Mouse (Mus musculus) embryo, embryonic 10.5 days (tissue): ENCODE data around the gene Pate2.
A peak's percentile ranks its signal among the peaks of the same experiment; 100 is the strongest.
"Not testable (repeated sequence)": the region's sequence is repeated elsewhere in the genome, so short reads cannot be mapped to it uniquely, and the experiment has no call there.

ENCODE experiments used
- DNase-seq: peaks from one replicate; pipeline ENCODE4 v3.0.0-alpha.2; 2015; ENCODE audit warnings: low spot score

Pate2 gene

DNA sequence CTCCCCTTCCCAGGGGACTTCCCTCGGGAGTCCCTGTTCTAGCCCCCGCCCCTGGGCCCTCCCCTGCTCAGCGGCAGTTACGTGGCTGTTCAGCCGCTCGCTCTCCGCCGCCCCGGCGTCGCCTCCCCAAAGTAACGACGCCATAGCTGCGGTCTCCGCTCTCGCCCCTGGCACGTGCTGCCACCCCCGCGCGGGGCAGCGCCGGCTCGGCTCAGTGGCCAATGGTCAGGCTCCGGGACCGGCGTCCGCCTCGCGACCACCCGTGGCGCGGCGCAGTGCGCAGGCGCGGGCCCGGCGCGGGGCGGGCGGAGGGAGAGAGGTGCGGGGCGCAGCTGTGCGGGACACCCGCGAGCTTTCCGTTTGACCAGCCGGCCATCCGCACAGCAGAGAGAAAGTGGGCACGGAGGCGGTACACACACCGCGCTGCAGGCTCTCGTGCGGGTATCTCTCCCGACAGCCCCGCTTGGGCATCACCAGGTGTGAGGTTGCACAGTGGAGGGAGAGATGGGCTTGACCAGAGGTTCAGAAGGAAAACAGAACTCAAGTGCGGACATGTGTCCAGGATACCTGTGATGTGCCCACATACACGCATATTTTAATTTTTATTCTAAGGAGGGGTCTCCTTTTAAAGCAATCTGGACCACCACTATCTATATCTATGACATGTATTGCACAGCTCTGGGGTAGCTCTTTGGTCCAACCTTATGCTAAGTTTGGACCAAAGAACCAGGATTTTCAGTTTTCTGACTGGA lies 11.7 kb upstream of the Pate2 start, which contains the start of the genes Ddx25 and Pus3:
TSS of gene Ddx25 (minus strand) at position 272 of the 752 bp plus-strand sequence.
TSS of gene Pus3 (plus strand) at position 339 of the 752 bp plus-strand sequence.
- peak; percentile 72 for DNase-seq

DNA sequence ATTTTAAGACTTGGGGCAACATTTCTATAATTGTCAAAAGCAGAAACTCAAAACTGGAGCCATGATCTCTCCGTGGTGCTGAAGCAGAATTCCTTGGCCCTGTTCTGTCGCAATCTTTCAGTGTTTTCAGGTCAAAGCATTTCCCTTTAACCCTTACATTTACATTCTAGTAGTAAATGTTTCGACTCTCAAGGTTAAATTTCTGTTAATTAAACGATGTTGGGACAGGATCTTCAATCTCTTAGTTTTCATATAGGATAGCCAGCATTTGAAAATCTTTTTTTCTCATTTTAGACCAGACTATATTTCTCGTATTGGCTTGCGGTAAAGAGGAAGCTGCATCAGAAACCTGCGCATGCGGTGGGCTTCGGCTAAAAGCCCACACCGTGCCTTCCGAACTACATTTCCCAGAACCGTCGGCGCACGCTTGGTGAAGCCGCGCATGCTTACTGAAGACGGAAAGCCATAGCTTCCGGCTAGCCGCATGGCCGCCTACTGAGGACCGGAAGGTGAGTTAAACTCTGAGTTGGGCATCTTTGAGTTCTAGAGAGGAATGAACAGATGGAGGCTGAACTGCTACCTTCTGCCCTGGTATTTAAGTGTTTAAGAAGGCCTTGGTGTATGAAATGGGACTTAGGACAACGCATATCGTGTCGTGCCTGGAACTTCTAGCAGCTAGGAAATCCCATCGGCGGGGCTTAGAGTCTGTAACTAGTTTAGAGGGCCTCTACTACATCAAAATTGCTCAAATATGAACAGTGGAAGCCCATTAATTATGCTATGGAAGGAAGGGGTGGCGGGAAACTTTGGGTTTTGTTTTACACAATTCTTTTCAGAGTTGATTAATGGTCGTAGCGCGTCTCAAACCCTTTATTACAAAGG lies 10.8 kb upstream of the Pate2 start:
- peak; percentile 97 for DNase-seq

DNA sequence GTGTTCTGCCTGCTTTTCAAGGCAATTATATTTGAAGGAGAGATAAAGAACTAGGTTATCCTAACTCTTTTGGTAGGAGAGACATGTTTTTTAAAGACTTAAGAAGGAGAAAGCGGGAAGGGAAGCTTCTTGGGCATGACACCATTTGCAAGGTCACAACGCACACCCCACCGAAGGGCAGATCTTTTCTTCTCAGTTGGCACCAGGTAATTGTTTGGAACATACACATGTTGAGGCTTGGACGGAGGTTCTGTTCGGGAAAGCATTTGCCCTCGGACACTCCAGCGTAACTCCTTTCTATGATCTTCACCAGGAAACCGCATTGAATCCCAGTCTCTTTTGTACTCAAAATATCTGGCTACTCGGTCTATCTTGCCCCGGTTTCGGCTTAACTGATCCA lies 9.0 kb upstream of the Pate2 start:
- no peak for DNase-seq

DNA sequence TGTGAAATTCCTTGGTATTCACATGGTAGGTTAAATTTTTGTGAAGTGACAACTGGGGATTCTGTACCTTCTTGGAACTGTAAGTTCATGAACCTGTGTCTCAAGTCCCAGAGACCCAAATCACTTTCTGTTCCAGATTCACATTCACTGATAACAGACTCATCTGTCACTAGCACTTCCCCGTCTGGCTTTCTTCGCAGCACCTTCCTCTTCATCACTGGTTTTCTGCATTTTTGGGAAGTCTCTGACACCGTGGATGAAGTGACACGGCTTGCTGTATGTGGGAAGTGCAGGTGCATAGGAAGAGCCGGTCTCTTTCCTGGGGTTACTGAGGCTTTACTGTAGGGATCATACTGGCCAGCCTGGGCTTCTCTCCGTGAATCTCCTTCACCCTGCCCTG lies 8.5 kb upstream of the Pate2 start:
- no peak for DNase-seq

DNA sequence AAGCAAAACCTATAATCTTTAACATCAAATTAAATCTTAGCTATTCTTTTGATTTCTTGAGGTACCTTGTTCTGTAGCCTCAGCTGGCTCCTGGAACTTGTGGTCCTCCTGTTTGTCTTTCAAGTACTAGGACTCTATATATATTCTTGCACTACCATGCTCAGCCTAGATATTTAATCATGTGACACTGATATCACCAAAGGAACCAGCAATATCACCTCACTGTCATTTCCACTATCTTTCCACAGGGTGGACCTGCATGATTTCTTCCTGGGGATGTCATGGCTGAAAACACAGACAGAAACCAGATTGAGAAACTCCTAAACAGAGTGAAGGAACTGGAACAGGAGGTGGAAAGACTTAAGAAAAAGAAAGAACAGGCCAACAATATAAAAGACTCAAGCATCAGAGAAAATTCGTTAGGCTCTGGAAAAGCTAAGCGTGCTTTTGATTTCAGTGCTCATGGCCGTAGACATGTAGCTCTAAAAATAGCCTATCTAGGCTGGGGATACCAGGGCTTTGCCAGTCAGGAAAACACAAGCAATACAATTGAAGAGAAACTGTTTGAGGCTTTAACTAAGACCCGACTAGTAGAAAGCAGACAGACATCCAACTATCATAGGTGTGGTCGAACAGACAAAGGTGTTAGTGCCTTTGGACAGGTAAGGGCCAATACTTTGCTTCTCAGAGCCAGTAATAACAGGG lies 5.4 kb upstream of the Pate2 start:
- no peak for DNase-seq

DNA sequence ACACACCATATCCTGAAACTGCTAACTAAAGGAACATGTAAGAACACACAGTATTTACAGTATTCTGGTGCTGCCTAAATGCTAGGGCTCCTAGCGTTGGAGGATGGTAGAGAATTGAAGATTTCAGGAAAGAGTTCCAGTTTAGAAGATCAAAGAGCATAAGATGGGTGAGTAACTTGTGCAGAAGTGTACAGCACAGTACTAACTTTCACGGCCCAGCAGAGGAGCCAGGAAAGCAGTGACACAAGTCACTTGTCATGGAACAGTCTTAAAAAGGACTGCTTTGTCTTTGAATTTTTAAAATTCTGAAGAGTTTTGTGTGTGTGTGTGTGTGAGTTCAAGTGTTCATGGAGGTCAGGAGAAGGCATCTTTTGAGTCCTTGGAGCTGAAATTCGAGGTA lies 2.1 kb upstream of the Pate2 start:
- DNase-seq = no peak

DNA sequence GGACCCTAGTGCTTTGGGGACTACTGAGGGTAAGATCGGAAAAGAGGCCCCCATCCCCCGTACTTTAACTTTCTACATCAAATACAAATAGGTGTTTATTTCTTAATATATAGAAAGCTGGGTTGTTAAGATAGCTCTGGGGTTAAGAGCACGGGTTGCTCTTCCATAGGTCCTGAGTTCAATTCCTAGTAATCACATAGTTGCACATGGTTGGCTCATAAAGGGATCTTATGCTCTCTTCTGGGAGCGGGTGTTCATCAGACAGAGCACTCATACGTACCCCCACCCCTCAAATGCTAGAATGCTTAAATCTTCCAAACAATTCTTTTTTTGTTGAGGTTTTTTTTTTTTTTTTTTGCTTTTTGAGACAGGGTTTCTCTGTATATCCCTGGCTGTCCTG lies 579 bp downstream of the Pate2 start:
- no peak for DNase-seq

DNA sequence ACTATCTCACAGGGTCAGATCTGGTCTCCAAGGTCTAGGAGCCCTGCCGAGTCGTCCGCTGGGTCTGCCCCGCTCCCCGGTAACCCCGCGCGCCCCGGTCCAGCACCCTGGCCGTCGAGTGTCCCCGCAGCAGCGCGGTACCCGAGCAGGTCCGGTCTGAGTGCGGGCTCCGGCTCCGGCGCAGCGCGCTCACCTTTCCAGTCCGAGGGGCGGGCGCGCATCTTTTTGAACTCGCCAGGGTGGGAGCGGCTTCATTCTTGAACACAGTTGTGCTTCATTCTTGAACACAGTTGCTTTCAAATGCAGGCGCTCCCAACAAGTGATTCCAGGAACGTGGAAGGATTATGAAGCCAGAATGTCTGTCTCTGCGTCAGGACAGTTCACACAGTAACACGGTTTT lies 4.3 kb downstream of the Pate2 start:
- DNase-seq = no peak

DNA sequence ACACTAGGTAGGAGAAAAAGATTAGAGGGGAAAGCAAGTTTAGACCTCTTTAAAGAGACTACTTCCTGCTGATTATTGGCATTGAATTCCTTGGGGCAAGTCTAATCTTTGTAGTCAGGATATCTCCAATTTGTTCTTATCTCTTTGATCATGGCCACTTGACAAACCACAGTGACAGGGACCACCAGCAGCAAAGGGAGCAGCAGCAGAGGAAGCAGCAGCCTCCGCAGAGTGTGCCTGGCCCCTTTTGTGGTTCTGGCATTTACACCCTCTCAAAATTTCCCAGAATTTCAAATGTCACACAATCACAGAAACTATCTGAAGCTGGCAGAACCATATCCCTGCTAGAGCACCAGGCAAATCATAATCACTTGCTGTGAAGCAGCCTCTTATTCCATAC lies 17.6 kb downstream of the Pate2 start:
- no peak for DNase-seq

DNA sequence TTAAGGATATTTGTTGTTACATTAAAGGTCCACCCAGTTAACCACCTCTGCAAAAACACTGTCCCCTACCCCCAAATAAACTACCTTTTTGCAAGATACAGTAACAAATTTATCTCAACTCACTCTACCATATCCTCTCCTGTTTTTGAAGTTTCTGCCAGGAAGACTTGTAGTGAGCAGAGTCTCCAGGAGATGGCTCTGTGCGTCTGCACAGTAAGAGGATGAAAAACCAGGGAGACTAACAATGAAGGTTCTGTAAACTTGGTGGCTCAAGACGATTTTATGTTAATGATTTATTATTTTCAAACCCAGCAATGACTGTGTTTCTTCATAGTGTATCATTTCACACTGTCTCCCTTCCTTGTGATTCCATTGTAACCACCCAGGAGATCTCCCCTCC lies 22.8 kb downstream of the Pate2 start:
- peak; percentile 52 for DNase-seq

DNA sequence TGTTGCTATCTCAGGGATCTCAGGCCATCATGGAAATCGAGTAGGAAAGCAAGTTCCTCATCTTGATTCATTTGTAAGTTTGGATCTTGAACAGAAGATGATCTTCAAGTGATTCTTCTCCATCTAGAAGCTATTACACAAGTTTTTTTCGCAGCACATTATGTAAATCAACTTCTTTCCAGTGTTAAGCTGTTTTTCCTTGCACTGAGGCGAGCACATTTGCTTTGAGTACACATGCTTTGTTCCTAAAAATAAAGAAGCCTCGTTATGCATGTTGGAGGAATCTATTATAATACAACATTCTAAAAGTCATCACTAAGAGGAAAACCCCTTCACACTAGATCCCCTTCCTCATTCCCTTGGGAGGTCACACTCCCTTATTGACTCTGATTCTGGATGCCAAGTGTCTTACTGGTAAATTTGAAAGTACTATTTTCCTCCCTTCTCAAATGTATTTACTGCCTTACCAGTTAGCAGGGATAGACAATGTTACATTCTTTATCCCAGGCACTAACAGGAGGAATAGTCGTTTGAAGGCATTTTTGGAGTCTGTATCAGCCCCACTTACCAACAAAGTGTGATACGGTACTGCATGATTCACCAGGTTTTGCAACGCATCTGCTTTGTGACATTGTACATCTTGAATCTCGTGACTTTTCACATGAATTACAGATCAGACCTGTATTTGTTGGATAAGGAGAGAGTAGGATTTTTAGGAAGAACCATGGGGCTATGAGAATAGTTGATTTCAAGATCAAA lies 37.7 kb downstream of the Pate2 start:
- DNase-seq = no peak

DNA sequence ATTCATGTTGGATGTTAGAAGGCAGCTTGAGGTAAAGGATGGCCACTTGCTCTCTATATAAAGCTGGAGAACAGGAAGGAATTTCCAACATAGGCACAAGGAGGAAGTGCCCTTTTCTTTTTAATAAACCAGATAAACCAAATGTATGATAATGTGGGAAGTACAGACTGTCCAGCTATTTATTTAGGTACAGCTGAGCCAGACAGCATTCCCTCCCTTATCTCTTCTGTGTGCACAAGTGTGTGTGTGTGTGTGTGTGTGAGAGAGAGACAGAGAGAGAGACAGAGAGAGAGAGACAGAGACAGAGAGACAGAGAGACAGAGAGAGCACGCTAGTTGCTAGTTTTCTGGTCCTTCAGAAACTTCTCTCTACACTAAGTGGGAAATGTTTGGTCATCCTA lies 41.8 kb downstream of the Pate2 start, which contains the start of gene Pate4:
TSS of gene Pate4 (minus strand) at position 101 of the 400 bp plus-strand sequence.
- DNase-seq = no peak

DNA sequence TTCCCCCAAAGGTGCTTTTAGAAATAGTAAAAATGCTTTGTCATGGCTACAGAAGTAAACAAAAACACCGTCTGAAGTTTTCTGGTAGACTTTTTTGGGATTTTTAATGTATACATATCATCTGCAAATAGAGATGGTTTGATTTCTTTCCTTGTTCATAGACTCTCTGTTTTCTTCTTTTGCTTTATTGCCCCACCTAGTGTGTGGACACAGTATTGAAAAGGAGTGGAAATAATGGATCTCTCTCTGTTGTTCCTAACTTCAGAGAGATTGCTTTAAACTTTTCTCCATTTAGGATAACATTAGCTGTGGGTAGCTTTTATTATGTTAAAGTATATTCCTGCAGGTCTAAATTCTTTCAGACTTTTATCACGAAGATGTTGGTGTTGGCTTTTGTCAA lies 43.9 kb downstream of the Pate2 start:
- DNase-seq = peak; percentile 12

DNA sequence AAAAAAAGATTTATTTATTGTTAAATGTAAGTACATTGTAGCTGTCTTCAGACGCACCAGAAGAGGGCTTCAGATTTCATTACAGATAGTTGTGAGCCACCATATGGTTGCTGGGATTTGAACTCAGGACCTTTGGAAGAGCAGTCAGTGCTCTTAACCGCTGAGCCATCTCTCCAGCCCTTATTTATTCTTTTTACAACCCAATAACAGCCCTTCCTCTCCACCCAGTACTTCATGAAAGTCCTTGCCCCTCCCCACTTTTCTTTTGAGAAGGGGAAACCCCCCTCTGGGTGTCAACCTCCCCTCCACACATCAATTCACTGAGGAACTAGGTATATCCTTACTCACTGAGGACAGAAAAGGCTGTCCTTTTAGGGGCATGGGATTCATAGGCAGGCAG lies 46.7 kb downstream of the Pate2 start:
- DNase-seq = not testable (repeated sequence)

DNA sequence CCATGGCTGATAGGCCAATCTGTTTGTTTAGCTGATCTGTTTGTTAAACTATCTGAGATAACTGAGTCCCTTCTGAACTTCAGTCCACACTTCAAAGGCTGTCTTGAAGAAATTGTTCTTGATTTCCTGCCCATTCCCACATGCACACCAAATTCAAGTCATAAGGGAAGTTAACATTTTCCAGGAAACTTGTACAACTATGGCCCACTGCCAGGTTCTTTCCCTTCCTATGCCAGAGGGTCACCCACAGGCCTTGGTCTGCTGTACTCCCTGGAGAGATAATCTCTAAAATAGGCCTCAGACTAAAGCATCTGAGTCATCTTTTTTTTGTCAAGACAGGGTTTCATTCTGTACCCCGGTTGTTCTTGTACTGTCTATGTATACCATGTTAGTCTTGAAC lies 62.9 kb downstream of the Pate2 start:
- no peak for DNase-seq

DNA sequence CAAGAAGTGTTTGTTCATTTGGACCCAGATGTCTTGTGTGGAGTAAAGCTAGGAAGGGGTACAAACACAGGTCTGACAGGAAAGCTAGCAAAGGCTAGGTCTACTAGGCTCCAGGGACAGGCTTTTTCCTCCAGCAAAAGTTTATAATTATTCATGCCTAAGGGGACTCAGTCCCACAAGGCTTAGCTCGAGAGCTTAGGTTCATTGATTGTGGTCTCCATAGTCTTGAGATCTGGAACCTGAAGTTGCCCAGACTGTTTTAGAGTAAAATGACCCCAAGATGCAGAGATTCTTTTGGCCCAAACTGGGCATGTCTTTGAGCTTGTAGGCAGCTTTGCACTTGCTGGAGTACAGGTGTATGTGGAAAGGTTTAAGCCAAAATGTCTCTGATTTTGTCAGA lies 78.0 kb downstream of the Pate2 start, which contains the start of gene Pate3:
TSS of gene Pate3 (minus strand) at position 101 of the 400 bp plus-strand sequence.
- DNase-seq = no peak

DNA sequence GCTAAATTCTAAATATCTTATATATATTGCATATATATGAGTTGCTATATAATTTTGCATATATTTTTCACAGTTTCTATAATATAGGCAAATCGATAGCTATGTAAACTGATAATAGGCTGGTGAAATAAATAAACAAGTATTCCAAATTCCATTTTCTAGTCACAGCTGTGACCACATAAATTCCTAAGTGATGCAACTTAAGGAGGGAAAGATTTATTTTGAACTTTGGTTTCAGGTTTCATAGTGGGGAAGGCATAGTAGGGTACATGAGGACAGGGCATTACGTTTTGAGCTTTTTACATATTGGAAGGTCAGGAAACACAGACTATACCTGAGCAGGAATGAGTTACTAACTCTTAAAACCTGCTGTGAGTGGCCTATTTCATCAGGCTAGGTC lies 103.5 kb downstream of the Pate2 start:
- DNase-seq = no peak

DNA sequence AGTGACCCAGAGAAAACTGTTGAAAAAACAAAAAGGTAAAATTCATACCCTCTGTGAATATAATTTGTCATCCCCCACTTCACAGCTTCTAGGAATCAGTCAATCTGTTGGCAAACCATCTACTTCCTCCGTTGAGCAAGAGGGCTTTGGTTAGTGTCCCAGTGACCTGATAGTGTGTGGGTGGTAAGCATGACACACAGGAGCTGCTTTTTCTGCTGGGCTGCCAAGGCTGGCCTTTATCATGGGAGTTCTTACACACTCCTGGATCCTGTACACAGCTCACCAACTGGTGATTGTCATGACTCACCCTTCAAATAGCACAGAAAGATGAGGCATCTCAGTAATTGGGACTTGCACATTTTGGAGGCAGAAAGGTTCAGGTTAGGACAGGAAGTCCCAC lies 116.9 kb downstream of the Pate2 start, which contains the start of gene Pate1:
TSS of gene Pate1 (minus strand) at position 378 of the 400 bp plus-strand sequence.
- peak; percentile 1 for DNase-seq

DNA sequence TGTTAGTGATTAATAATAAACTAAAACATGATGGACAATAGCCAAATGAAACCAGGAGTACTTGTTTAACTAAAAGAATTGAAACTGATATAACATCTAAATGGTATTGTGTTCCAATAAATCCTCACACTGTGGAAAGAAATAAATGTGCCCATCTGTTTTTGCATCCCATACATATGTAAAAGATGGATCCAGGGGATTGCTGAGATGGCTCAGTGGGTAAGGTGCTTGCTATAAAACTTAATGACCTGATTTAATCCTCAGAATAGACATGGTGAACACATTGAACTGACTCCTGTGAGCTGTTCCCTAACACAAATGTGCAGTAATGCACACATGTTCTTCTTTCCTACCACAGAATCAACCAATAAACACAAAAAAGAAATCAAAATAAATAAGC lies 121.8 kb downstream of the Pate2 start:
- no peak for DNase-seq

DNA sequence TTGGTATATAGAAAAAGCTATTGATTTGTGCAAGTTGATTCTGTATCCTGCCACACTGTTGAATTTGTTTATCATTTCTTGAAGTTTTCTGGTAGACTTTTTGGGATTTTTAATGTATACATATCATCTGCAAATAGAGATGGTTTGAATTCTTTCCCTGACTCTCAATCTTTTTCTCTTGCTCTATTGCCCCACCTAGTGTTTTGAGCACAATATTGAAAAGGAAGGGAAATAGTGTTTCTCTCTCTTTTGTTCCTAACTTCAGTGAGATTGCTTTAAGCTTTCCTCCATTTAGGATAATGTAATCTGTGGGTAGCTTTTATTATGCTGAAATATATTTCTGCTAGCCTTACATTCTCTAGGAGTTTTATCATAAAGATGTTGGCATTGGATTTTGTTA lies 137.2 kb downstream of the Pate2 start:
- DNase-seq = peak; percentile 7
